Mouse (Mus musculus): Measurements from ENCODE around the gene Rilpl1.

GRCm38 (mm10) chr5:124528791-124529190 is 2.4 kb downstream of the Rilpl1 start:
- TF ChIP-seq CTCF (IDR thresholded peaks at IDR 0.05; ENCODE audit: borderline replicate concordance, control insufficient read depth, extremely low read depth, insufficient read depth, low read length, poor library complexity) (no peak), POLR2A (IDR thresholded peaks at IDR 0.05; ENCODE audit: control insufficient read depth, extremely low read depth, insufficient read depth, low read length, poor library complexity) (no peak)

Measured in thymus, adult 2 months (tissue).